Mouse (Mus musculus) right cerebral cortex, postnatal 10 days (tissue): Measurements from ENCODE around the gene Hirip3.

Source experiments
- DNase-seq, 2 experiments: peaks; one replicate each; pipeline ENCODE4 v3.0.0; 2021; ENCODE audit warnings: low spot score in 2 of 2

The Hirip3 gene

GRCm38 (mm10) chr7:126861429-126862130 lies at the start of gene Hirip3:
Gene Hirip3 (plus strand): TSS chr7:126861972.
- DNase-seq: peak; percentile 96 to 97

DNA sequence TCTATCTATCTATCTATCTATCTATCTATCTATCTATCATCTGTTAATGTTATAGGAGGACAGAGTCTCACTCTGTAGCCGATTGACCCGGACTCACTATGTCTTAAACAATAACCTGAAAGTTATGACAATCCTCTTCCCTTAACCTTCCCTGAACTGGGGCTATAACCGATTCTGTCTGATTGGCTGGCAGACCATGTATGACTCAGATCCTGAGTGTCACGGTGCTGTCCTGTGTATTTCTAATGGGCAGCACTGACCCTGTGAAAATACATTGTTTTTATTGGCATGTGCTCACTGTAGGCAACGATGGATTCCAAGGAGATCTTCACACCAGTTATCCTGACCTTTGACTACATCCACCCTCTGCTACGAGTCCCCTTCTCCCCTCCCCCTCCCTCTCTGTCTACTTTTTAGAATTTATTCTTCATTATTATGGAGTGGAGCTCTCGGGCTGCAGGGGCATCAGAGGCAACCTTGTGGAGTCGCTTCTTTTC lies 46.0 kb upstream of the Hirip3 start:
- no peak for DNase-seq

DNA sequence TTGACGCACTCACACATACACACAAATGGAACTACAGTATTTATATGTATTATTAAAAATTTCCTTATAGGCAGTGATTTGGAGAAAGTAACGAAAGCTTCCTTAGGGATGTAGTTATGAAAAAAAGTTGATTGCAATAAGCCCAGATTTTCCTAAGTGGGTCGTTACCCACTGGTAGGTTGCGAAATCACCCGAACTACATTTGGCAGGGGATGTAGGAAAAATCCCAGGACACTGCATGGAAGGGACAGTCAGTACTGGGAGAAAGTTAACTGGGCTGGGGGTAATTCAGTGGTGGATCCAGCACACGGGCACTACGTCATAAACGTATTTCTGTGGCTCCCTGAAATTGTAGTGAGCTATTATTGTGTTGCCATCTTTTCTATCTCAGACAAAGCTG lies 45.3 kb upstream of the Hirip3 start:
- no peak for DNase-seq

DNA sequence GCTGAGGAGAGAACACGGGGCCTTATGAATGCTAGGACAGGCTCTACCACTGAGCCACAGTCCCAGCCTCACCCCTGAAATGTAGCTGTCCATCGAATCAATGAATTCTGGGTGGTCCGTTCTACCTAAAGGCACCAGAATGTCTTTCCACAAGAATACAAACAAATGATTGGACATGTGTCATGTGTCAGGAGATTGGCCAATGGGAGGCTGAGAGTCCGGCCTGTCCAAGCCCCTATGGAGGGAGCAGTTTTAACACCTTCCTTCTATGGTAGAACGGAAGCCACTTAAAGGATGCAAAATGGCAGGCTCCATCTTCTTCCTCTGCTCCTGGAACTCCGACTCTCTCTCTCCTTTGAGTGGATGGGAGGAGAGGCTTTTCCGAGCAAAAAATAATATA lies 44.2 kb upstream of the Hirip3 start:
- no peak for DNase-seq

- DNase-seq: no peak
Observed at GRCm38 (mm10) chr7:126818818-126819217, 43.0 kb upstream of the Hirip3 start.

DNA sequence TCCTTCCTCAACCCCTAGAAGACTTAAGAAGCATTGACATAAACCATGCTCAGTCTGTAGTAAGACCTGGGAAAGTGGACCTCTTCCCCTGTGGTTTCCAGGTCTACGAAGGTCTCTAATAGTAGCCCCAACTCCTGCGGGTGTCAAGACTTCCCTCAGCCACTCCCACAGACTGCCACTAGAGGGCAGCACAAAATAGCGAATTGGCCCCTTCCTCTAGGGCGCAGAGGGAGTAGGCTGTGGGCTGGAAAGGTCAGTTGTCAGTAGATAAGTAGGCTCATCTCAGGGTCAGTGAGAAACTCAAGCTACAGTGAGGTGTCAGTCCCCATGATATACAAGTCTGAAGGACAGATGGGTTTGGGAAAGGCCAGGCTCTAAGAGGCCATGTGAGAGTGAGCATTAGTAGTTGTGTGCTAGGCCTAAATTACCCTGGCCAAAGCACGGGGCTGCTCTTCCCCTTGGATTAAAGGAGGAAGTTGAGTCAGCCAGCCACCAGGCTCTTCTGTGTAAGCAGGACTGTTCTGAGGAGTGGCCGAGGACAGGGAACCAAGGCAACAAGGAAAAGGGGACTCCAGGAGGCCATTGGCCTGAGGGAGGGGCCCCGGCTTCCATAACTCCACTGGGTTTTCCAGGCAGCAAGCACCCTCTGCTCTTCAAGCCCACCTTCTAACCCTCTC lies 39.8 kb upstream of the Hirip3 start:
- peak; percentile 69 to 86 for DNase-seq

- peak in 1 of 2 experiments; percentile 43 for DNase-seq
Observed at GRCm38 (mm10) chr7:126822741-126823140, 39.0 kb upstream of the Hirip3 start.

- DNase-seq: peak; percentile 67 to 69
Observed at GRCm38 (mm10) chr7:126823202-126823711, 38.5 kb upstream of the Hirip3 start.

DNA sequence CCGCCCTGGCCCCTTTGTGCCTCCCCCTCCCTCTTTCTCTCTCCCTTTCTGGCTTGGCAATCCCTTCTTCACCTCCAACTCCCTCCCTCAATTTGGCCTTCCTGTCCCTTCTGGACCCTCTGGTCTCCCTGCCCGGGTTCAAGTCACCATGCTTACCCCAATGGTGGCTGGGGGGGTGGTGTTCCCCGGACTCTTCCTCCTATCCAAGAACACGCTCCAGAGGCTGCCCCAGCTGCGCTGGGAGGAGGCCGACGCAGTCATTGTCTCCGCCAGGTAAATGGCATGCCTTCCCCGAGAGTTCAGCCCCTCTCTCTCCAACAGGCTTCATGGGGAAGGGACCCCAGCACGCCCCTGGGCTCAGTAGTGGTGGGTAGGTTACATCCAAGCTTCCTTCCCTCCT lies 37.8 kb upstream of the Hirip3 start:
- DNase-seq: no peak

- no peak for DNase-seq
Observed at GRCm38 (mm10) chr7:126825403-126825802, 36.4 kb upstream of the Hirip3 start.

DNA sequence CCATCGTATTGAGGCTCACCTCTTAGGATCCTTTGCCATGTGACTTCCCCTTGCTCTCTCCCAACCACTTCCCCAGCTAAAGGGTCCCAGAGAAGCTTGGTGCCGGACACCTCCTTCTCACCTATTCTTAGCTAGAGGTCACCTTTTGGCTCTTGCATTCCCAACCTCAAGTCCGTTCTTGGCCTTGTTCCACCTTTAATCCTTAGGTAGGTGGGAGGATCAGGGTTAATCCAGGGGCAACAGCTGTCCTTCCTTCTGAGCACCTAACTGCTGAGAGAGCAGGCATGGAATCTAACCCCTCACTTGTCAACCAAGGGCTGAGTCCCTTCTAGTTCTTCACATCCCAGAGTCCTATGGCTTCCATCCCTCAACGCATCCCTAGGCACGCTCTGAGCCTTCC lies 35.8 kb upstream of the Hirip3 start:
- DNase-seq: no peak

DNA sequence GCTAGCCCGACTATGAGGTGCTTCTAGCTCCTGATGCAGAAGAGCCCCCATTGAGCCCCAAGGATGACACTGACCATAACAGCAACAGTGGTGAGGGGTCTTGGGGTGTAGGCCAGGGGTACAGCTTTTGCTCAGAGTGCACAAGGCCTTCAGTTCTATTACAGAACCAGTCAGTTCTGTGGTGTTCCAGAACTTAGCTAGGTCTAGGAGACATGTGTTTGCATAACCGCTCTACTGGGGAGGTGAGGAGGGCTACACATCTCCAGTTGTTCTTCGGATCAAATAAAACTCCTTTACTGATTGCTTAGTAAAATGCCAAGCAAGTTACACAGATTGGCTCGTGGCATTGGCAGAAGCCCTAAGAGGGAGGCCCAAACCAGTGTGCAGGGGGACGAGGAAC lies 30.2 kb upstream of the Hirip3 start, which contains the start of gene 4930451I11Rik:
4930451I11Rik (minus strand) TSS at position 101 of the 400 bp plus-strand sequence.
- no peak for DNase-seq

GRCm38 (mm10) chr7:126832036-126832598 lies 29.7 kb upstream of the Hirip3 start:
- DNase-seq: peak; percentile 85 to 86

DNA sequence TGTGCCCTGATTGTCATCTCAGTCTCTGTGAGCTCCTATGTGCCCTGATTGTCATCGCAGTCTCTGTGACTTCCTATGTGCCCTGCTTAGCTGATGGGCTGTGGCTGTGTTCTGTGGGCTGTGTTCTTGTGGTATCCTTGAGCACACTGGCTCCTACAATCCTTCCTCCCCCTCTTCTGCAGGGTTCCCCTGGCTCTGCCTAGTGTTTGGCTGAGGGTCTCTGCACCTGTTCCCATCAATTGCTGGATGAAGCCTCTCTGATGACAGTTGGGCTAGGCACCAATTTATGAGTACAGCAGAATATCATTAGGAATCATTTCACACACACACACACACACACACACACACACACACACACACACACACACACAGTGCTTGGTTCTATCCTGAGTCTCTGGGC lies 28.5 kb upstream of the Hirip3 start:
- no peak for DNase-seq

DNA sequence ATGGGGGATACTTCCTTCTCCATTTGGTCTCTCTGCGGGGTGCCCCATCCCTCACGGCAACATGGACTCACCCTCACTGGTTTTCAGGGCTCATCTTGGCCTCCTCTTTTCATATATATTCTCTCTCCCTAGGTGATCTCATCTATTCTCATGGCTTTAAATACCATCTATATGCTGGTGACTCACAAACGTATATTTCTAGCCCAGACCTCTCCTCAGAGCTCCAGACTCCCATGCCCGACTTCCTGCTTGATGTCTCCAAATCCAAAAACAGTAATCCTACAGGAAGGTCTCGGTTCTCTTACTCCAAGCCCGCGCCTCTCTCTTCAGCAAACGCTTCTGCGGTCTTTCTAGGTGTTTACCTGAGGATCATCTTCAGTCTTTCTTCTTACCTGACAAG lies 18.5 kb upstream of the Hirip3 start:
- no peak for DNase-seq

DNA sequence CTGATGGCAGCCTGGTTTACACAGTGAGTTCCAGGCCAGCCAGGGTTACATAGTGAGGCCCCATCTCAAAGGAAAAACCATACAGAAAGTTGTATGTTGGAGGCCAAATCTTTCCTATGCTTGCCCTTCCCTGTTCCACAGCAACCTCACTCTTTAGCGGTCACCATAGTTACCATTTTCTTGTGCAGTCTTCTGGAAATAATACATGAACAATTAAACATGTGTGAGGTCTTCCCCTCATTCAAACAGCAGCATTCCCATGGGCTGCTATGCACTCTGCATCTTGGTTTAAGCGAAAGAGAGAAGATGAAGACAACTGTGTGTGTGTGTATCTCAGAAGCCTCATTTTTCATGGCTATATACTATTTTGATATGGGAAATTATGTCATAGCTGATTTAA lies 16.3 kb upstream of the Hirip3 start:
- DNase-seq: no peak

- DNase-seq: no peak
Observed at GRCm38 (mm10) chr7:126847116-126847420, 14.7 kb upstream of the Hirip3 start, which contains the start of gene Doc2a. Gene Doc2a (plus strand): TSS chr7:126847416.

GRCm38 (mm10) chr7:126847421-126848398 lies 14.1 kb upstream of the Hirip3 start:
- DNase-seq: peak; percentile 68 to 69

GRCm38 (mm10) chr7:126848794-126849193 lies 13.0 kb upstream of the Hirip3 start:
- peak; percentile 72 to 75 for DNase-seq

DNA sequence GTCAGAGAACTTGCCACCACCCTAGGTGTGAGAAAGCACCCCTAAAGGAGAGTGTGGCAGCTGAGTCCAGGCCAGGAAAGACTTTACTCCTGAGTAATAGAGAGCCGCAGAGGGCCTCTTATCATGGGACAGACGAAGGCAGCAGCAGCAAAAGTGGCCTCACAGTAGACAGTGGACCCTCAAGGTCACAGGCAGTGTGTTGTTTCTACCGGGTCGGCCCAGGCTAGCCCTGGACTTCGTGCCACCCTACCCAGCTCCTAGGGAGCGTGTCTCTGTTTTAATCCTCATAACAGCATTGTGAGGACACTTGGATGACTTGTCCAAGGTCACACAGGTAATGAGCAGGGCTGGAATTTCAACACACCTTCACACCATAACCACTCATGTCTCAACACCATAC lies 11.6 kb upstream of the Hirip3 start:
- peak in 1 of 2 experiments; percentile 17 for DNase-seq

- DNase-seq: peak in 1 of 2 experiments; percentile 21
Observed at GRCm38 (mm10) chr7:126851192-126851591, 10.6 kb upstream of the Hirip3 start.
